Mouse (Mus musculus): ENCODE results near the gene B4galt3. TPM values are rescaled to one million over a fixed set of nuclear protein-coding genes. Genes with fewer than 3 reads are reported as not detected.

B4galt3 gene
- polyA plus RNA-seq, 1 experiment from 2014 or later: 77.0 TPM

GRCm38 (mm10) chr1:171251594-171252324 lies 18.4 kb upstream of the B4galt3 start:
- Histone ChIP-seq H3K9ac (replicated peaks; ENCODE audit: low read depth) (no peak overlapping the region), H3K27ac (ENCODE audit: low read length) (peak overlapping the region; percentile 59), H3K9me3 (ENCODE audit: low read length) (no peaks in the 10 kb centered on the region), H3K4me2 (replicated peaks; ENCODE audit: low read depth, low read length) (peak overlapping the region; percentile 45), H3K27me3 (replicated peaks; ENCODE audit: insufficient read depth, low read length) (no peaks in the 10 kb centered on the region), H3K4me3 (ENCODE audit: low read depth, low read length) (peak overlapping the region; percentile 5; the same call in 1 of the 2 replicates), H3K36me3 (ENCODE audit: insufficient read depth, low read length) (no peaks in the 10 kb centered on the region), H3K4me1 (ENCODE audit: insufficient read depth, low read depth, low read length) (peaks cover 16% of the 10 kb centered on the region; the same call in 1 of the 2 replicates)
- DNase-seq (ENCODE audit: low spot score): peak; percentile 38
- WGBS: 19% methylated on average over 13 of the region's 13 CpGs
- ATAC-seq: peak; percentile 8
- TF ChIP-seq EP300 (IDR thresholded peaks at IDR 0.05) (no peak), CTCF (IDR thresholded peaks at IDR 0.05) (no peak)

GRCm38 (mm10) chr1:171252415-171252814 lies 17.7 kb upstream of the B4galt3 start:
- H3K9me3 ChIP-seq (ENCODE audit: low read length): no peaks in the 10 kb centered on the region
- H3K4me2 ChIP-seq (replicated peaks; ENCODE audit: low read depth, low read length): no peak overlapping the region
- peak overlapping the region; percentile 59 for H3K27ac ChIP-seq (ENCODE audit: low read length)
- H3K4me1 ChIP-seq (ENCODE audit: insufficient read depth, low read depth, low read length): peaks cover 15% of the 10 kb centered on the region; the same call in 1 of the 2 replicates
- no peaks in the 10 kb centered on the region for H3K36me3 ChIP-seq (ENCODE audit: insufficient read depth, low read length)
- no peak overlapping the region for H3K4me3 ChIP-seq (ENCODE audit: low read depth, low read length)
- no peak for TF ChIP-seq EP300 (IDR thresholded peaks at IDR 0.05)
- TF ChIP-seq CTCF (IDR thresholded peaks at IDR 0.05): no peak
- no peak overlapping the region for H3K9ac ChIP-seq (replicated peaks; ENCODE audit: low read depth)
- no peaks in the 10 kb centered on the region for H3K27me3 ChIP-seq (replicated peaks; ENCODE audit: insufficient read depth, low read length)
- DNase-seq (ENCODE audit: low spot score) (no peak), ATAC-seq (no peak)
- 57% methylated on average over 17 of the region's 17 CpGs for WGBS

- H3K9me3 ChIP-seq (ENCODE audit: low read length): no peaks in the 10 kb centered on the region
- ATAC-seq: no peak
- no peak for DNase-seq (ENCODE audit: low spot score)
- H3K9ac ChIP-seq (replicated peaks; ENCODE audit: low read depth): no peak overlapping the region
- H3K27me3 ChIP-seq (replicated peaks; ENCODE audit: insufficient read depth, low read length): no peaks in the 10 kb centered on the region
- H3K27ac ChIP-seq (ENCODE audit: low read length): no peak overlapping the region
- H3K4me1 ChIP-seq (ENCODE audit: insufficient read depth, low read depth, low read length): no peaks in the 10 kb centered on the region; the same call in 1 of the 2 replicates
- 85% methylated on average over 24 of the region's 24 CpGs for WGBS
- TF ChIP-seq EP300 (IDR thresholded peaks at IDR 0.05) (no peak), CTCF (IDR thresholded peaks at IDR 0.05) (no peak)
- no peak overlapping the region for H3K4me2 ChIP-seq (replicated peaks; ENCODE audit: low read depth, low read length)
- H3K36me3 ChIP-seq (ENCODE audit: insufficient read depth, low read length): no peaks in the 10 kb centered on the region
- H3K4me3 ChIP-seq (ENCODE audit: low read depth, low read length): no peak overlapping the region
These were observed 13.9 kb upstream of the B4galt3 start for GRCm38 (mm10) chr1:171256095-171256818.

- Histone ChIP-seq H3K9ac (replicated peaks; ENCODE audit: low read depth) (no peak overlapping the region; the same call in 1 of the 2 replicates), H3K27me3 (replicated peaks; ENCODE audit: insufficient read depth, low read length) (no peaks in the 10 kb centered on the region), H3K9me3 (ENCODE audit: low read length) (no peaks in the 10 kb centered on the region), H3K4me1 (ENCODE audit: insufficient read depth, low read depth, low read length) (peaks cover 2% of the 10 kb centered on the region; the same call in 1 of the 2 replicates), H3K4me3 (ENCODE audit: low read depth, low read length) (no peak overlapping the region), H3K27ac (ENCODE audit: low read length) (no peak overlapping the region), H3K36me3 (ENCODE audit: insufficient read depth, low read length) (no peaks in the 10 kb centered on the region), H3K4me2 (replicated peaks; ENCODE audit: low read depth, low read length) (no peak overlapping the region)
- WGBS: 60% methylated on average over 15 of the region's 15 CpGs
- TF ChIP-seq EP300 (IDR thresholded peaks at IDR 0.05) (no peak), CTCF (IDR thresholded peaks at IDR 0.05) (peak; percentile 85)
- no peak for ATAC-seq
- DNase-seq (ENCODE audit: low spot score): peak; percentile 84
These were observed 13.1 kb upstream of the B4galt3 start for GRCm38 (mm10) chr1:171256937-171257548.

GRCm38 (mm10) chr1:171257781-171258180 lies 12.3 kb upstream of the B4galt3 start:
- no peaks in the 10 kb centered on the region for H3K27me3 ChIP-seq (replicated peaks; ENCODE audit: insufficient read depth, low read length)
- H3K36me3 ChIP-seq (ENCODE audit: insufficient read depth, low read length): no peaks in the 10 kb centered on the region
- DNase-seq (ENCODE audit: low spot score) (no peak), ATAC-seq (no peak)
- H3K4me2 ChIP-seq (replicated peaks; ENCODE audit: low read depth, low read length): no peak overlapping the region
- TF ChIP-seq EP300 (IDR thresholded peaks at IDR 0.05): no peak
- no peak for TF ChIP-seq CTCF (IDR thresholded peaks at IDR 0.05)
- H3K4me1 ChIP-seq (ENCODE audit: insufficient read depth, low read depth, low read length): peaks cover 7% of the 10 kb centered on the region; the same call in 1 of the 2 replicates
- H3K4me3 ChIP-seq (ENCODE audit: low read depth, low read length): no peak overlapping the region
- H3K27ac ChIP-seq (ENCODE audit: low read length): no peak overlapping the region
- 84% methylated on average over 9 of the region's 9 CpGs for WGBS
- H3K9ac ChIP-seq (replicated peaks; ENCODE audit: low read depth): no peak overlapping the region; the same call in 1 of the 2 replicates
- no peaks in the 10 kb centered on the region for H3K9me3 ChIP-seq (ENCODE audit: low read length)

- H3K4me3 ChIP-seq (ENCODE audit: low read depth, low read length): no peak overlapping the region
- H3K9me3 ChIP-seq (ENCODE audit: low read length): no peaks in the 10 kb centered on the region
- no peaks in the 10 kb centered on the region for H3K27me3 ChIP-seq (replicated peaks; ENCODE audit: insufficient read depth, low read length)
- H3K36me3 ChIP-seq (ENCODE audit: insufficient read depth, low read length): no peaks in the 10 kb centered on the region
- H3K4me1 ChIP-seq (ENCODE audit: insufficient read depth, low read depth, low read length): peaks cover 7% of the 10 kb centered on the region; the same call in 1 of the 2 replicates
- ATAC-seq (no peak), DNase-seq (ENCODE audit: low spot score) (no peak)
- WGBS: 77% methylated on average over 17 of the region's 17 CpGs
- H3K4me2 ChIP-seq (replicated peaks; ENCODE audit: low read depth, low read length): no peak overlapping the region
- H3K9ac ChIP-seq (replicated peaks; ENCODE audit: low read depth): no peak overlapping the region
- H3K27ac ChIP-seq (ENCODE audit: low read length): no peak overlapping the region
- no peak for TF ChIP-seq CTCF (IDR thresholded peaks at IDR 0.05)
- no peak for TF ChIP-seq EP300 (IDR thresholded peaks at IDR 0.05)
These were observed 11.2 kb upstream of the B4galt3 start for GRCm38 (mm10) chr1:171258921-171259320.
